Mouse (Mus musculus): ENCODE measurements around the gene Arid1b.

DNA sequence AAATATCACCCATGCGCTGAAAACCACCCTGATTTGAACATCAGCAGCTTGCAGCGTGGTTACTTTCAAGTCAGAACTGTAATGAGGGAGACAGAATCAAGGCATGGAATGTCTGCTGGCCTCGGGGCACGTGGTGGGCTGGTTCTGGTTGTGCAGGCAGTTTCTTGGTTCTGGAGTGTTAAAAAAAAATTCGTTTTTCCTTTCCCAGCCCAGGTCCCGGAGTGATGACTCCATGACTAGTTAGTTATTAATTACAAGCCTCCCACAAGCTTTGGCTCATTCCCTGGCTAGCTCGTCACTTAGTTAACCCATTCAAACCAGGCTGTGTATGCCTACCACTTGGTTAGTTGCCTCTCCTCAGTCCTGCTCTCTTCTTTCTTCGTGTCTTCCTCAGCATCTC lies 56.1 kb downstream of the Arid1b start:
- TF ChIP-seq CTCF (IDR thresholded peaks at IDR 0.05; ENCODE audit: borderline replicate concordance, extremely low read depth, insufficient read depth, insufficient read length) = no peak
- TF ChIP-seq POLR2A (IDR thresholded peaks at IDR 0.05; ENCODE audit: borderline replicate concordance, extremely low read depth, insufficient read depth, insufficient read length, poor library complexity, severe bottlenecking) = no peak
